In the genomic region with DNA sequence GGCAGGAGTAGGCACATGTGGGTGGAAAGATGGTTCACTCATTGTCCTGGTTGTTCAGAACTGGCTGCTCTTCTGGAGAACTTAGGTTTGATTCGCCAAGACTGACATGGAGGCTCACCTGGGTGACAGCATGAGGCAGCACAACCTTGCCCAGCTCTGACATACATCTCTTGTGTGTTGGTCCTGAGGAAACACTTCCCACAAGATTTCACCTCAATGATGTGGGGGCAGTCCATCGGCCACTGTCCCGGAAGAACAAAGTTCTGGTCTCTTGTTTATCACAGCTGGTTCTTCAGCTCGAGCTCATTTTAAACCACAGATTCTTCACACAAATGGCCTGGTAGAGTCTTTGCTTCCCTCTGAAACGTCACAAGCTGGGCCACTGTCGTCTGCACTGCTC, we compare ENCODE assay signal across 20 mouse cellular contexts. TPM values are rescaled to one million over a fixed set of nuclear protein-coding genes. Genes with fewer than 3 reads are reported as not detected.
DNase-seq lines count a peak whose midpoint lies in the region; ATAC-seq and TF ChIP-seq lines count a peak whose summit lies in the region.
"Had no signal": no experiment of that assay in that cellular context is flagged by ENCODE, and none has a peak within 500 bp of the region (broad histone marks: within the 10 kb centered on the region; RNA-seq: fewer than 3 reads in every experiment).

No protein-coding gene starts in this region.

- no peak for TF ChIP-seq CTCF in spleen, adult 2 months (IDR thresholded peaks at IDR 0.05; ENCODE audit: extremely low read depth, insufficient read depth, insufficient read length, insufficient replicate concordance)

- peak overlapping the region; percentile 67; the same call in 1 of the 2 replicates for H3K27ac ChIP-seq in liver, embryonic 13.5 days
- H3K27ac ChIP-seq in liver, embryonic 12.5 days, result no peak overlapping the region
- peak overlapping the region; percentile 34 for H3K27ac ChIP-seq in spleen, adult 2 months (ENCODE audit: insufficient read depth, low read length)
- H3K27ac ChIP-seq: embryonic facial prominence, embryonic 12.5 days; embryonic facial prominence, embryonic 15.5 days; forebrain, embryonic 15.5 days; hindbrain, embryonic 12.5 days; hindbrain, embryonic 15.5 days had no signal

- WGBS in liver, embryonic 13.5 days (ENCODE audit: insufficient replicate concordance), result 75% methylated on average over 6 of the region's 6 CpGs
- 81% methylated on average over 6 of the region's 6 CpGs for WGBS in liver, embryonic 12.5 days (ENCODE audit: insufficient replicate concordance)
- 69% methylated on average over 6 of the region's 6 CpGs for WGBS in spleen, adult 2 months

- H3K4me3 ChIP-seq in liver, embryonic 13.5 days (replicated peaks), result no peak overlapping the region
- H3K4me3 ChIP-seq in liver, embryonic 12.5 days, result no peak overlapping the region
- H3K4me3 ChIP-seq in spleen, adult 2 months (ENCODE audit: extremely low read depth, insufficient read depth, insufficient read length), result no peak overlapping the region
- H3K4me3 ChIP-seq: embryonic facial prominence, embryonic 12.5 days; embryonic facial prominence, embryonic 15.5 days; forebrain, embryonic 15.5 days; hindbrain, embryonic 12.5 days; hindbrain, embryonic 15.5 days had no signal

- no peak overlapping the region; the same call in 1 of the 2 replicates for H3K9ac ChIP-seq in liver, embryonic 13.5 days
- H3K9ac ChIP-seq in liver, embryonic 12.5 days, result no peak overlapping the region
- H3K9ac ChIP-seq: embryonic facial prominence, embryonic 12.5 days; embryonic facial prominence, embryonic 15.5 days; forebrain, embryonic 15.5 days; hindbrain, embryonic 12.5 days; hindbrain, embryonic 15.5 days had no signal

- no peak for TF ChIP-seq POLR2A in spleen, adult 2 months (IDR thresholded peaks at IDR 0.05; ENCODE audit: low read depth, low read length)

- no peaks in the 10 kb centered on the region for H3K36me3 ChIP-seq in liver, embryonic 13.5 days
- H3K36me3 ChIP-seq in liver, embryonic 12.5 days, result peaks cover 6% of the 10 kb centered on the region; the same call in 1 of the 2 replicates
- no peaks in the 10 kb centered on the region for H3K36me3 ChIP-seq in spleen, adult 2 months (ENCODE audit: control insufficient read depth, insufficient read depth, low read length)
- H3K36me3 ChIP-seq: embryonic facial prominence, embryonic 12.5 days; embryonic facial prominence, embryonic 15.5 days; forebrain, embryonic 15.5 days; hindbrain, embryonic 12.5 days; hindbrain, embryonic 15.5 days had no signal

- DNase-seq in CD4-positive, CD25-positive, alpha-beta regulatory T cell, adult 2 months (ENCODE audit: low read depth, low spot score), result peak; percentile 42
- DNase-seq in liver, embryonic 13.5 days, result no peak
- DNase-seq in spleen, adult 2 months (ENCODE audit: low read depth in 1 of 2, low spot score in 2 of 2), result no peak
- DNase-seq in spleen, postnatal 4 days (ENCODE audit: low spot score in 2 of 2), result no peak
- DNase-seq in CD4-positive helper T cell, adult 2 months (ENCODE audit: low read depth, low spot score), result peak; percentile 21
- no peak for DNase-seq in right cerebral cortex, postnatal 25 days
- DNase-seq: adrenal gland, adult 8-10 months; adrenal gland, postnatal 25 days; cerebellum, adult 11-12 months; cerebellum, adult 9-11 months; cerebellum, postnatal 25 days; gastrocnemius, postnatal 25 days had no signal

- no peak for ATAC-seq in CD4-positive, CD25-positive, alpha-beta regulatory T cell, adult 4 months
- ATAC-seq in liver, embryonic 13.5 days (ENCODE audit: low read depth), result no peak
- no peak for ATAC-seq in liver, embryonic 12.5 days
- ATAC-seq: forebrain, embryonic 15.5 days had no signal

- 0 out of 2 replicates have a peak overlapping the region, but pooled peaks have one; percentile 1 for H3K4me2 ChIP-seq in liver, embryonic 13.5 days
- H3K4me2 ChIP-seq in liver, embryonic 12.5 days, result no peak overlapping the region
- H3K4me2 ChIP-seq: embryonic facial prominence, embryonic 12.5 days; embryonic facial prominence, embryonic 15.5 days; forebrain, embryonic 15.5 days; heart, embryonic 11.5 days; hindbrain, embryonic 12.5 days; hindbrain, embryonic 15.5 days had no signal

- 0 out of 2 replicates have a peak, but pooled peaks cover 8% of the 10 kb centered on the region for H3K9me3 ChIP-seq in liver, embryonic 13.5 days (replicated peaks)
- peaks cover 9% of the 10 kb centered on the region; the same call in 1 of the 2 replicates for H3K9me3 ChIP-seq in liver, embryonic 12.5 days (replicated peaks)
- H3K9me3 ChIP-seq: forebrain, embryonic 15.5 days had no signal

- peaks cover 27% of the 10 kb centered on the region for H3K4me1 ChIP-seq in liver, embryonic 13.5 days (replicated peaks)
- peaks cover 23% of the 10 kb centered on the region for H3K4me1 ChIP-seq in liver, embryonic 12.5 days
- peaks cover 15% of the 10 kb centered on the region; the same call in 1 of the 2 replicates for H3K4me1 ChIP-seq in spleen, adult 2 months (ENCODE audit: control insufficient read depth, insufficient read depth, insufficient read length)
- H3K4me1 ChIP-seq: embryonic facial prominence, embryonic 12.5 days had no signal

- H3K27me3 ChIP-seq in liver, embryonic 13.5 days, result no peaks in the 10 kb centered on the region
- H3K27me3 ChIP-seq in liver, embryonic 12.5 days (replicated peaks), result no peaks in the 10 kb centered on the region
- H3K27me3 ChIP-seq in spleen, adult 2 months (ENCODE audit: control insufficient read depth, insufficient read depth, low read length), result no peaks in the 10 kb centered on the region
- H3K27me3 ChIP-seq: embryonic facial prominence, embryonic 12.5 days; embryonic facial prominence, embryonic 15.5 days; forebrain, embryonic 15.5 days; hindbrain, embryonic 12.5 days; hindbrain, embryonic 15.5 days had no signal

RNA-seq across cellular contexts. Expression of gene Atf7ip, which starts 10.7 kb away (rescaled TPM):
- 100 to 1,000 TPM in 1 of 2 experiments, 10 to 100 TPM in 1; 96.5 to 115 TPM for polyA plus RNA-seq in CD4-positive, CD25-positive, alpha-beta regulatory T cell, adult 4 months (2017; shearing (Covaris generic))
- polyA plus RNA-seq in liver, embryonic 13.5 days (2015; fragmentation: Nextera tagmentation; extraction: Ambion mirVana), result 12.5 and 16.6 TPM in 2 replicates
- 23.2 and 24.8 TPM in 2 replicates for polyA plus RNA-seq in liver, embryonic 12.5 days (2016; fragmentation: Nextera tagmentation; extraction: Ambion mirVana)
- 30.3 and 32.5 TPM in 2 replicates for polyA plus RNA-seq in spleen, adult 2 months (2012; rRNA removed)

Comparison
In these comparisons a context has a peak if more than half of its experiments do, and no peak if none do; other contexts are left out.
1. DNase-seq: peak in CD4-positive, CD25-positive, alpha-beta regulatory T cell, adult 2 months (single experiment) and CD4-positive helper T cell, adult 2 months (single experiment); none in liver, embryonic 13.5 days (single experiment), spleen, adult 2 months (0 of 2), spleen, postnatal 4 days (0 of 2) and right cerebral cortex, postnatal 25 days (single experiment).